Mouse (Mus musculus) adrenal gland, adult 8-10 months (tissue): ENCODE data around the gene Pgam1. TPM values are rescaled to one million over a fixed set of nuclear protein-coding genes. Genes with fewer than 3 reads are reported as not detected.
"Not testable (repeated sequence)": the region's sequence is repeated elsewhere in the genome, so short reads cannot be mapped to it uniquely, and the experiment has no call there.

ENCODE experiments used
- DNase-seq: peaks from one replicate; pipeline ENCODE4 v3.0.0; 2022
- total RNA-seq, 4 experiments: library from RNA; stranded (reverse); gene quantifications; 2 replicates each; pipeline ENCODE4 v1.2.4; 2022

The Pgam1 gene
- 100 to 1,000 TPM; 650 to 931 (median 818) TPM for total RNA-seq

- peak; percentile 96 for DNase-seq
Measured at GRCm38 (mm10) chr19:41911178-41912073, at the start of gene Pgam1. Gene Pgam1, plus strand, starts transcription at chr19:41911923.

- no peak for DNase-seq
Measured at GRCm38 (mm10) chr19:41866707-41867106, 45.0 kb upstream of the Pgam1 start.

GRCm38 (mm10) chr19:41869296-41869695 is 42.4 kb upstream of the Pgam1 start:
- no peak for DNase-seq

- DNase-seq = not testable (repeated sequence)
Measured at GRCm38 (mm10) chr19:41869946-41870345, 41.8 kb upstream of the Pgam1 start.

- no peak for DNase-seq
Measured at GRCm38 (mm10) chr19:41872285-41872684, 39.4 kb upstream of the Pgam1 start.

- DNase-seq = no peak
Measured at GRCm38 (mm10) chr19:41874356-41874755, 37.4 kb upstream of the Pgam1 start.

- no peak for DNase-seq
Measured at GRCm38 (mm10) chr19:41881842-41882241, 29.9 kb upstream of the Pgam1 start.

GRCm38 (mm10) chr19:41883882-41884281 is 27.8 kb upstream of the Pgam1 start:
- DNase-seq = no peak

- no peak for DNase-seq
Measured at GRCm38 (mm10) chr19:41888191-41888590, 23.5 kb upstream of the Pgam1 start.

- no peak for DNase-seq
Measured at GRCm38 (mm10) chr19:41894959-41895358, 16.8 kb upstream of the Pgam1 start.

GRCm38 (mm10) chr19:41895460-41896318 is 16.0 kb upstream of the Pgam1 start, which contains the start of gene Rrp12:
Gene Rrp12, minus strand, starts transcription at chr19:41896173.
- DNase-seq = peak; percentile 75

- DNase-seq = no peak
Measured at GRCm38 (mm10) chr19:41896319-41896711, 15.4 kb upstream of the Pgam1 start.

GRCm38 (mm10) chr19:41898860-41899259 is 12.9 kb upstream of the Pgam1 start:
- no peak for DNase-seq

- DNase-seq = no peak
Measured at GRCm38 (mm10) chr19:41900495-41901090, 11.1 kb upstream of the Pgam1 start.

- no peak for DNase-seq
Measured at GRCm38 (mm10) chr19:41901696-41902095, 10.0 kb upstream of the Pgam1 start.

GRCm38 (mm10) chr19:41902848-41903593 is 8.7 kb upstream of the Pgam1 start:
- no peak for DNase-seq

- no peak for DNase-seq
Measured at GRCm38 (mm10) chr19:41905246-41905645, 6.5 kb upstream of the Pgam1 start.

GRCm38 (mm10) chr19:41906311-41907078 is 5.2 kb upstream of the Pgam1 start:
- no peak for DNase-seq

- DNase-seq = no peak
Measured at GRCm38 (mm10) chr19:41907079-41907760, 4.5 kb upstream of the Pgam1 start.

GRCm38 (mm10) chr19:41908736-41909135 is 3.0 kb upstream of the Pgam1 start:
- no peak for DNase-seq

GRCm38 (mm10) chr19:41910396-41910795 is 1.3 kb upstream of the Pgam1 start:
- DNase-seq = no peak
